Mouse (Mus musculus) hindbrain, embryonic 10.5 days (tissue): Measurements from ENCODE around the gene Gsap. TPM values are rescaled to one million over a fixed set of nuclear protein-coding genes. Genes with fewer than 3 reads are reported as not detected.
"Not testable (repeated sequence)": the region's sequence is repeated elsewhere in the genome, so short reads cannot be mapped to it uniquely, and the experiment has no call there.

ENCODE experiments used
- DNase-seq: peaks from one replicate; pipeline ENCODE4 v3.0.0-alpha.2; 2017; ENCODE audit warnings: low spot score
- H3K27ac ChIP-seq: fragments of 300-500 bp; sonication (generic); 2 replicates; pipeline ENCODE4 v1.5.1; 2016; ENCODE audit warnings: mild to moderate bottlenecking, moderate library complexity
- H3K27me3 ChIP-seq: fragments of 300-500 bp; sonication (generic); 2 replicates; pipeline ENCODE4 v1.6.1; 2016; ENCODE audit warnings: mild to moderate bottlenecking; ENCODE audit not compliant: poor library complexity, insufficient read depth, severe bottlenecking
- H3K36me3 ChIP-seq: fragments of 300-500 bp; sonication (generic); 2 replicates; pipeline ENCODE4 v1.6.1; 2016; ENCODE audit warnings: mild to moderate bottlenecking, moderate library complexity
- H3K4me1 ChIP-seq: fragments of 300-500 bp; sonication (generic); replicated peaks from 2 replicates; pipeline ENCODE4 v1.6.1; 2016; ENCODE audit warnings: mild to moderate bottlenecking
- H3K4me3 ChIP-seq: fragments of 300-500 bp; sonication (generic); 2 replicates; pipeline ENCODE4 v1.5.1; 2016; ENCODE audit warnings: mild to moderate bottlenecking, moderate library complexity
- H3K9me3 ChIP-seq: fragments of 300-500 bp; sonication (generic); 2 replicates; pipeline ENCODE4 v1.6.1; 2016; ENCODE audit warnings: mild to moderate bottlenecking, moderate library complexity
- WGBS: fragments of 180-500 bp; shearing (Covaris S2); methylation state at CpG from one replicate; pipeline ENCODE4 v1.1.7; 2016; 5-methylcytosine and 5-hydroxymethylcytosine counted together
- polyA plus RNA-seq: library from polyadenylated mRNA; unstranded; fragments of >200 nt; fragmentation: Nextera tagmentation; extraction: Ambion mirVana; gene quantifications from 2 replicates; pipeline ENCODE4 v1.2.1, GENCODE M21; 2016

Gene Gsap
- 1.8 and 2.0 TPM in 2 replicates for polyA plus RNA-seq

DNA sequence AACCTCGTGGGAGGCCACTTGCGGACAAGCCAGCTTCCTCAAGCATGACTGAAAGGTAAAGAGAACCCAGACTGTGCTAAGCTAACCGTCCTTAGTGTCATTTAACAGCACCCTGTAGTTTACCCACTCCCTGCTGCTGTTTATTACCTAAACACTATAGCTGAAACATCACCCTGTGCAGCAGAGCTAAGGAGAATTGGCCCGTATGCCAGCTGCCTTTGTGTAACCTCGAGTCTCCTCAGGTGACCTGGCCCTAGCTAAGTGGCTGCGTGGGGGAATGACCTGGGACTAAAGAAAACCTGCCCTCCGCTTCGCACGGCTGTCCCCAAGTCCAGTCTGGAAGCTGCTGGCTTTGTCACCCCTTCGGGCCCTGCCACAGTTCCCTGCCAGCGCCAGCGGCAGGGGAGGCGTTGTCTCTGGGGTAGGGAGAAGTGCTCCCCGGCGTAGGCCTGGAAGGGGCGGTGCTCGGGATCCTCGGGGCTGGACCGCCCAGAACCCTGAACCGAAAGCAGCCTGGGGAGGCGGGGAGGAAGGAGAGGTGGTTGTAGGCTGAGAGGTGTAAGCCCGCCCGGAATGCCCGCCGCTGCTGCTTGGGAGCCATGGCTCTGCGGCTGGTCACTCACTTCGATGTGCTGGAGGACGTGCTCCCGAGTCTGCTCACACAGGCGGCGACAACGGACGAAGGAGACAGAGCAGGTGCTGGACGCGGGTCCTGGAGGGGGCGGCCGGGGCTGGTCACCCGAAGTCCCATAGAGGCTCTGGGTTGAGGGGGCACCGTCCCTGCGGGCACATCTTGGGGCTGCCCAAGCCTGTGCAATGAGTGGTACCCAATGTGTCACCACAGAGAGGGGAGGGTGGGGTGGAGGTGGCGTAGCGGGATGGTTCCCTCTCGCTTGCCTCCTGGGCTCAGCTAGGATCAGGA is at the start of gene Gsap:
TSS of gene Gsap (plus strand) at position 492 of the 922 bp plus-strand sequence.
- Histone ChIP-seq H3K4me1 (peaks cover 12% of the 10 kb centered on the region), H3K4me3 (peak within 1 kb of the TSS; percentile 65), H3K9me3 (peaks cover 11% of the 10 kb centered on the region), H3K27ac (peak within 1 kb of the TSS; percentile 87), H3K27me3 (peaks cover 16% of the 10 kb centered on the region; the same call in 1 of the 2 replicates), H3K36me3 (no peaks in the 10 kb centered on the region)
- DNase-seq = peak; percentile 67
- 4% methylated on average over 43 of the region's 43 CpGs for WGBS

- no peaks in the 10 kb centered on the region for H3K27me3 ChIP-seq
- no peak overlapping the region for H3K4me3 ChIP-seq
- H3K27ac ChIP-seq = no peak overlapping the region
- 0 out of 2 replicates have a peak, but pooled peaks cover 2% of the 10 kb centered on the region for H3K4me1 ChIP-seq
- no peak for DNase-seq
- WGBS = 82% methylated on average over 5 of the region's 5 CpGs
- no peaks in the 10 kb centered on the region for H3K36me3 ChIP-seq
- no peaks in the 10 kb centered on the region for H3K9me3 ChIP-seq
Measured at GRCm38 (mm10) chr5:21136575-21136974, 49.5 kb upstream of the Gsap start.

- H3K4me3 ChIP-seq = no peak overlapping the region
- DNase-seq = no peak
- 73% methylated on average over 9 of the region's 9 CpGs for WGBS
- 0 out of 2 replicates have a peak, but pooled peaks cover 5% of the 10 kb centered on the region for H3K4me1 ChIP-seq
- H3K36me3 ChIP-seq = no peaks in the 10 kb centered on the region
- H3K27me3 ChIP-seq = no peaks in the 10 kb centered on the region
- H3K9me3 ChIP-seq = no peaks in the 10 kb centered on the region
- H3K27ac ChIP-seq = no peak overlapping the region
Measured at GRCm38 (mm10) chr5:21139505-21139904, 46.5 kb upstream of the Gsap start.

DNA sequence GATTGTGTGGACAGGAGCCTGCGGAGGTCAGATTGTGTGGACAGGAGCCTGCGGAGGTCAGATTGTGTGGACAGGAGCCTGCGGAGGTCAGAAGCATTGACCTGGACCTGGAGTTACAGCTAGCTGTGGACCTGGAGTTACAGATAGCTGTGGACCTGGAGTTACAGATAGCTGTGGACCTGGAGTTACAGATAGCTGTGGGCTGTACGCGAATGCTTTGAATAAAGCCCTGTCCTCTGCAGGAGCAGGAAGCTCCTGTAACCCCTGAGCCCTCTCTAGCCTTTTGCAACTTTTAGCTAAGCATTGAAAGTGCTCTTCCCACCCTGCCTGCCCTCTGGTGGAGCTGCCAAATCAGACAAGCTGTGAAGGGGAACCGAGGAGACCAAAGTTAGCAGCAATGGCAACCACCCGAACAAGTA is 44.9 kb upstream of the Gsap start:
- WGBS = 67% methylated on average over 7 of the region's 7 CpGs
- H3K4me1 ChIP-seq, H3K9me3 ChIP-seq, H3K36me3 ChIP-seq, H3K4me3 ChIP-seq, H3K27me3 ChIP-seq: not testable (repeated sequence)
- DNase-seq = peak; percentile 4
- H3K27ac ChIP-seq = 0 out of 2 replicates have a peak overlapping the region, but pooled peaks have one; percentile 1

DNA sequence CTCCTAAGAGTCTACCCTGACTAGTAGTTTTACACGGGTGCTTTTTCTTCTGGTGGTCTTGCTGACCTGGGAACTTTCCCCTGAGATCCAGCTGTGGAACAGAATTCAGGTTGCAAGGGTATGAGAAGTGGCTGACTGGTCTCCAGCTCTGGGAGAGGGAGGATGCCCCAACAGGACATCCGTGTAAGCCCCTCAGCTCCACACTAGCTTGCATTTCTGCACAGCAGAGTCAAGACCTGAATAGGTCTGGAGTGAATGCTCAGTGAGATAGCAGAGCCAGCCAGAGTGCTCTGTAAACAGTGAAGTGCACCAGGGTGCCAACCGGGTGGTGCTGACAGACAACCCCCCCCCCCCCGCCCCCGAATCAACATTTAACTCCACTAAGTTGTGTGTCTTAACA is 44.4 kb upstream of the Gsap start:
- Histone ChIP-seq H3K27me3 (no peaks in the 10 kb centered on the region), H3K4me1 (0 out of 2 replicates have a peak, but pooled peaks cover 7% of the 10 kb centered on the region), H3K27ac (0 out of 2 replicates have a peak overlapping the region, but pooled peaks have one; percentile 1), H3K36me3 (no peaks in the 10 kb centered on the region), H3K4me3 (no peak overlapping the region), H3K9me3 (no peaks in the 10 kb centered on the region)
- no peak for DNase-seq
- WGBS = 46% methylated on average over 5 of the region's 5 CpGs

DNA sequence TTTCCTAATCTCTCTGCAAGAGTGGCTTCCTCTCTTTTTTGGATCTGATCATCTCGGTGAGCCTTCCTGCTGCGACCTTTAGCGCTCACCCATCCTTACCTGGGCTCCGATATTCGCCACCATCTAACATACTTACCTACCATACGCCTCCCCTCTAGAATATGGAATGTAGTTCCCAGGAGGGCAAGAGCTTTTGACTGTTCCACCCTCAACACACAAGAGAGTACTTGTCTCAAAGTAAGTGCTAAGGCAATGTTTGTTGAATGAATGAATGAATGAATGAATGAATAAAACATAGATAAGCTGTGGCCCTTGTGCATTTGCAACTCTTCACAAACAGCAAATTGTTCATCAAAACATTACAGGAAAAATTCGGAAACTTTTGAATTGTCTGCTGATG is 43.0 kb upstream of the Gsap start:
- WGBS = 89% methylated on average over 7 of the region's 7 CpGs
- Histone ChIP-seq H3K36me3 (no peaks in the 10 kb centered on the region), H3K4me1 (0 out of 2 replicates have a peak, but pooled peaks cover 7% of the 10 kb centered on the region), H3K27ac (no peak overlapping the region), H3K9me3 (no peaks in the 10 kb centered on the region), H3K27me3 (no peaks in the 10 kb centered on the region), H3K4me3 (no peak overlapping the region)
- DNase-seq = no peak

DNA sequence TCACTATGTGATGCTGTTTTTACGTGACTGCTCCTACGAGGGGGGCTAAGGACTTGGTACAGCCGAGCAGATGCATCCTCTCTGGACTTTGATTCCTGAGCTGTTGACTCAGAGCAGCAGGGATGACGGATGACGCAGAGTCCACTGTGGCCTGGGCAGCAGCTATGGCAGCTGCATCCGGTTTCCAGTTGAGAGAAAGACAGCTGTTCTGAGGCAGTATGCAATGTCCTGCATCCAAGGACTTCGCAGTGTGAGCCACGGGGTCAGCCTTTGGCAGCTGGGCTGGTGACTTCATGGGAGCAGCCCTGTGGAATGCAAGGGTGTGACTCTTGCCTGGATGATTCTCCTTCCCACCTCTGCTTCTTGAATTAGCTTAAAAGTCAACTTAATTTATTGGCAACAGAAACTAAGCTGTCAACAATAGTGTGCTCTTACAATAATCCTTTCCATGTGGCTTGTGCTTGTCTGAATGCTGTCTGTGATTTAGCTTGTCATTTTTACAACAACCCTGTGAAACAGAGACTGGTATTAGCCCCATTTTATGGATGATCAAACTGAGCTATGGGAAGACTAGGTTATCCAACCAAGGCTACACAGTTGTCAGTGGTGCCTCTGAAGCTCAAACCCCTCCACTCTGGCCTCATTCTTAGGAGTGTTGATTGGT is 41.4 kb upstream of the Gsap start:
- Histone ChIP-seq H3K36me3 (no peaks in the 10 kb centered on the region), H3K27ac (no peak overlapping the region), H3K9me3 (no peaks in the 10 kb centered on the region), H3K4me3 (no peak overlapping the region), H3K4me1 (0 out of 2 replicates have a peak, but pooled peaks cover 7% of the 10 kb centered on the region), H3K27me3 (no peaks in the 10 kb centered on the region)
- DNase-seq = peak; percentile 62
- 54% methylated on average over 8 of the region's 8 CpGs for WGBS

DNA sequence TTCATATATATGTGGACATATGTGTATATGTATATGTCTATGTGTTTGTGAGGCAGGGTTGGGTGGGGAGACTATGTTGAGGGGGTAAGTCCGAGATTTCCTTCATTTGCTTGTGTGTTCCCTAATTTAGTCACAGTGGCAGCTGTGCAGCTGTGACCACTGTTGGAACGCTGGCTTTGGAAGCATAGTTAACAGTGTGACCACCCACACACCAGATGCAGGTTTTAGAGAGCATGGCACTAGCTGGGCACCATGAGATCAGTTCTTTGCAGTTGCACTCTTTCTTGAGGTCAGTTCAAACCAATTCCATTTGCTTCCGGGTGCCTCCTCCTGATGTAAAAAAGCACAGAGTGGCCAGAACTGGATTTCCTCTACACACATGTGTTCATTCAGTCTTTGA is 37.7 kb upstream of the Gsap start:
- Histone ChIP-seq H3K27me3 (no peaks in the 10 kb centered on the region), H3K27ac (no peak overlapping the region), H3K36me3 (no peaks in the 10 kb centered on the region), H3K4me3 (no peak overlapping the region), H3K9me3 (no peaks in the 10 kb centered on the region), H3K4me1 (0 out of 2 replicates have a peak, but pooled peaks cover 4% of the 10 kb centered on the region)
- WGBS = 78% methylated on average over 3 of the region's 3 CpGs
- no peak for DNase-seq

DNA sequence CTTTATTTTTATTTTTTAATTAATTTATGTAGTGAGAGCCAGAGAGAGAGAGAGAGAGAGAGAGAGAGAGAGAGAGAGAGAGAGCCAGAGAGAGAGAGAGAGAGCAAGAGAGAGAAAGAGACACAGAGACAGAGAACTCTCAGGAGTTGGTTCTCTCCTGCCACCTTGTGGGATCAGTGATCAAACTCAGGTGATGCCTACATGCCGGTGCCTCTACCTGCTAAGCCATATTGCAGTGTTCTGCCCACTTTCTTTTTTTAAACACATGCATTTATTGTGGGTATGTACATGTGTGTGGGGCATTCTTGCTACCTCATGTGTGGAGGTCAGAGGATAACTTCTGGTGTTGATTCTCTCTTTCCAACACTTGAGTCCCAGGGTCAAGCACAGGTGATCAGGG is 32.4 kb upstream of the Gsap start:
- H3K36me3 ChIP-seq = no peaks in the 10 kb centered on the region
- WGBS = 79% methylated on average over 1 of the region's 1 CpGs
- no peaks in the 10 kb centered on the region for H3K27me3 ChIP-seq
- no peaks in the 10 kb centered on the region for H3K4me1 ChIP-seq
- peaks cover 11% of the 10 kb centered on the region; the same call in 1 of the 2 replicates for H3K9me3 ChIP-seq
- H3K27ac ChIP-seq = no peak overlapping the region
- H3K4me3 ChIP-seq = no peak overlapping the region
- DNase-seq = no peak

- H3K9me3 ChIP-seq = peaks cover 11% of the 10 kb centered on the region; the same call in 1 of the 2 replicates
- DNase-seq = no peak
- no peaks in the 10 kb centered on the region for H3K36me3 ChIP-seq
- H3K4me1 ChIP-seq = no peaks in the 10 kb centered on the region
- no peak overlapping the region for H3K4me3 ChIP-seq
- no peak overlapping the region for H3K27ac ChIP-seq
- 88% methylated on average over 3 of the region's 3 CpGs for WGBS
- no peaks in the 10 kb centered on the region for H3K27me3 ChIP-seq
Measured at GRCm38 (mm10) chr5:21156770-21157169, 29.3 kb upstream of the Gsap start.

GRCm38 (mm10) chr5:21159536-21159935 is 26.5 kb upstream of the Gsap start:
- 82% methylated on average over 3 of the region's 3 CpGs for WGBS
- H3K9me3 ChIP-seq = peaks cover 8% of the 10 kb centered on the region; the same call in 1 of the 2 replicates
- no peak overlapping the region for H3K27ac ChIP-seq
- no peaks in the 10 kb centered on the region for H3K27me3 ChIP-seq
- no peaks in the 10 kb centered on the region for H3K4me1 ChIP-seq
- DNase-seq = no peak
- H3K4me3 ChIP-seq = no peak overlapping the region
- H3K36me3 ChIP-seq = no peaks in the 10 kb centered on the region

DNA sequence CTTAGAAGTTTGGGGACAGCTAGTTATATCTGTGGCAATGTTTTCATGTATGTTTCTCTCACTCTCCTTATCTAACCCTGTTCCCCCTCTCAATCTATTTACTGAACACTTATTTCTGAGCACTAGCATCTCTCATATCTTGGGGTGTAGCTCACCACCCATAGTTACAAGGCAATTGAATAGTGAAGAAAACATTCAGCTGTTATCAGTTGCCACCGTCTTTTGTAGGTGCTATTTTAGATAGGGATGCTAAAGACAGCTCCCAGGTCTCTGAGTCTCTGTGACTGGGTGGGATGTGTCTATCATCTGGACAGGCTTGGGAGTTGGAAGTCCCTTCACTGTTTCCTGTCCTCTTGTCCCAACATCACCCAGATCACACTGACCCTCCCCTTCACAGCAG is 25.3 kb upstream of the Gsap start:
- 86% methylated on average over 1 of the region's 1 CpGs for WGBS
- DNase-seq = no peak
- peaks cover 8% of the 10 kb centered on the region; the same call in 1 of the 2 replicates for H3K9me3 ChIP-seq
- H3K27me3 ChIP-seq = no peaks in the 10 kb centered on the region
- H3K4me3 ChIP-seq = no peak overlapping the region
- H3K27ac ChIP-seq = no peak overlapping the region
- H3K36me3 ChIP-seq = no peaks in the 10 kb centered on the region
- no peaks in the 10 kb centered on the region for H3K4me1 ChIP-seq

GRCm38 (mm10) chr5:21163421-21163820 is 22.6 kb upstream of the Gsap start:
- Histone ChIP-seq H3K27ac (no peak overlapping the region), H3K9me3 (no peaks in the 10 kb centered on the region), H3K27me3 (no peaks in the 10 kb centered on the region), H3K36me3 (no peaks in the 10 kb centered on the region), H3K4me1 (no peaks in the 10 kb centered on the region; the same call in 1 of the 2 replicates), H3K4me3 (no peak overlapping the region)
- no peak for DNase-seq
- WGBS = 89% methylated on average over 3 of the region's 3 CpGs
